Mouse (Mus musculus) left cerebral cortex, adult 18-20 months (tissue): ENCODE measurements at regions not wholly inside any gene's neighbourhood (a gene's known extent, or its start where the extent isn't known, plus 50 kb on each side); places are given as distances from the start of the nearest gene placed in this dataset.

Source experiments
- DNase-seq, 2 experiments: peaks; one replicate each; pipeline ENCODE4 v3.0.0; 2021 to 2022; ENCODE audit warnings: low spot score in 2 of 2, mixed read lengths in 1 of 2

DNA sequence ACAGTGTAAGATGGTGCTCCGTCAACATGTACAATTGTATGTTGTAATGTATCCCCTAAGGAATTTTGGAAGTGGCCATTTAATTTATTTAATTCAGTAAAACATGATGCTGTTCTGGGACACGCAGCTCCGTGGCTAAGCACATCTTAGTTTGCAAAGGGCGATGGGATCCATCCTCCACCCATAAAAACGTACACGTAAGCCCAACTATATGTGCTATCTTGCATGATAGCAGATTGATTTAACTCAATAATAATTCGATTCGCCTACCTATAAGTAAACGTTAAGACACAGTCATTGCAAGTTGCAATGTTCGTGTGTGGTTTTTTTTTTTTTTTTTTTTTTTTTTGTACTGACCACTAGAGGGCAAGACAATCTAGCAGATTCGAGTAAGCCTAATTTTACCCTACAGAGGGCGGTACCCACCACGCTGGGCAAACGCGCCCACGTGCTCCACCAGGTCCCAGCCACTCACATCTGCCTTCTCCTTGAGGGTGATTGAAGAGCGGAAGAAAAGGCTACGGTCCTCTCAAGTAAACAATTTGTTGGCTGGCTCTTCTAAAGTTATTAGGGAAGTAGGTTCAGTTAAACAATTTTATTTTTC lies 240.8 kb upstream of the Lrig3 start:
- peak; percentile 25 to 59 for DNase-seq

DNA sequence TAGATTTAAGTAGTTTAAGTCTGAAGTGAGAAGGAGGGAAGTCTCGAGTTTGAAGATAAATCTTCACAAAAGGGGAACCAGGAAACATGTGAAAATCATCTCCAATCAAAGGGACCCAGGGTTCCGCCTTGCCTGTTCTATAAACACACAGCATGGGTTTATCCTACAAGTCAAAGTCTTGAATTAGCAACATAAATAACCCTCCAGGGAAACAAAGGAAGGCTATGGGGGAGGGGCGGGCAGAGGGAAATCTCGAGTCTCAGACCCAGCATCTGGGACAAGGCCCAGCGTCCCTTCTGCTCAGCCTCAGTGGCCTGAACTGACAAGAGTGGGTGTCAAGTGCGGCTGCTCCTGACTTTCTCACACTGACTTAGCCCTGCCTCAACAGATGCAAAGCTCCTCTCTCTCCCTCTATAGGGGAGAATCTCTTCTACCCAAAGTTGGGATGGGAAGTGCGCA lies 240.3 kb upstream of the Lrig3 start:
- DNase-seq = no peak

DNA sequence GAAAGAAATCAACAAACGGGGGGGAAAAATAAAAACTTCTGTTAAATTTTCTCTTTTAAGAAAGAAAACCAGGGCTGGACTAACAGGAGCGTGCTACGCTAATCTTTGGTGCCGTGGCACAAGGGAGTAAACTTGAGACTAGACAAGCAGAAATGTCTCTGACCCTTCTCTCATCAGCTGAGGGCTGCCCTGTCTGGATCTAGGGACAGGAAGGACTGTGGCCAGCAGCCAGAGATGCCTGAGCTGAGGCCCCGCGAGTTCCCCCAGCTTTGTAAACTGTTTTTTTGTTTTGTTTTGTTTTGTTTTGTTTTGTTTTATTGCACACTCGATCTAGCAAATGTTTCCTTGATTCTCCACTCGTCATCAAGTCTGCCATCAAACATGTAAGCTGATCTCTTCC lies 239.4 kb upstream of the Lrig3 start:
- no peak for DNase-seq

DNA sequence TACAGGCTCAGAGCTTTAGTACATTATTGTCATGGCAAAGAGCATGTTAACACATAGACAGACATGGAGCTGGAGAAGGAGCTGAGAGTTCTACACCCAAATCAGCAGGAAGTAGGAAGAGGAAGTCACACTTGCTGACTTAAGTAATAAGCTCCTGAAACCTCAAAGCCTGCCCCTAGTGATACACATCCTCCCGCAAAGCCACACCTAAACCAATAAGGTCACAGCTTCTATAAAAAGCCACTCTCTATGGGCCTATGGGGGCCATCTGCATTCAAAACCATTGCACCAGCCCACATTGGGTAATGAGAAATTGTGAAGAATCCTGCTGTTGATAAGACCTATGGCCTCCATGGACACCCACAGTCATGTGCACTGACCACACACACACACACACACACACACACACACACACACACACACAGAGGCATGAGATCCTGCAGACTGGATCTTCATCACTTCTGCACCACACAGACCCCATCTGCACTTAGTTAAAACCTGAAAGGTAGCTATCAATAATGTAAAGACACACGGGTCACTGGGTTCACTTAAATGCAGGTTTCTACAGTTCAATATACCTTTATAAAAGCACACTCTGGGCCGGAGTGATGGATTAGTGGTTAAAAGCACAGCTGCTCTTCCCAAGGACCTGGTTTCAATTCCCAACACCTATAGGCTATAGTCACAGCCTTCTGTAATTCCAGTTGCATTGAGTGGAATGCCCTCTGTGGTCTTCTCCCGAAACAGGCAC lies 230.0 kb upstream of the Lrig3 start:
- DNase-seq = no peak

DNA sequence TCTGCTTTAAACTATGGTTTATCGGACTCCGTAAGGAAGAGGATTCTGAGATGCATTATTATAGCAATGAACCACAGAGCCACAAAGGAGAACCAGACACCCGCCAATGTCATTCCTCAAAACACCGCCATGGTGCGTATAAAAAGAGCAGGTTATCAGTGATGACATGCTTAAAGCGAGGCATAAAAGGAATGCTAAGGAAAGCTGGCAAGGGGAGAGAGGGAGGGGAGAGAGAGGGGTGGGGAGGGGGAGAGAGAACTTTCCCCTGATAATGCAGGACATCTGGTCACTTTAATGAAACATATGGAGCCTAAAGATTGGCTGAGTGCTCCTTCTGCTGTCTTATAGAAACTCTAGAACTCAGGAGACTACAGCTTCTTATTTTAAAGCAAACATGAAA lies 222.8 kb upstream of the Lrig3 start:
- DNase-seq = no peak

DNA sequence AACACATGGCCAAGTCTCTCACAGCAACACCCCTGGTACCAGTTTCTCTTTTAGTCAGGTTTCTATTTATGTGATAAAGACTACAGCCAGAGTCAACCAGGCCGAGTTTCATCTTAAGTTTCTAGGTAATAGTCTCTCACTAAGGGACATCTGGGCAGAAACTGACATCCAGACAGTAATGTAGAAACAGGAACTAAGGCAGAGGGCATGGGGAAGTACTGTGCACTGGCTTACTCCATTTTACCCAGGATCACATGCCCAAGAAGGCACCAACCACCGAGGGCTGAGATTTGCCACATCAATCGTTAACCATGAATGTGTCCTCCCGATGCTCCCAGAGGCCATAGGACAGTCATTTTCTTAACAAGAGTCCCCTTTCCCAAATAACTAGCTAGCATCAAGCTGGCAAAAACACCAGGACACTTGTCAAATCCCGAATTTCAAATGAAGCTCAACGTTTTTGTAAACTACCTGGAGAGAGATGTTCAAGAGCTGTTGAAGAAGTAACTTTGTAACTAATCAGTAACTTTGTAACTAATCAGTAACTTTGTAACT lies 216.9 kb upstream of the Lrig3 start:
- DNase-seq = no peak

DNA sequence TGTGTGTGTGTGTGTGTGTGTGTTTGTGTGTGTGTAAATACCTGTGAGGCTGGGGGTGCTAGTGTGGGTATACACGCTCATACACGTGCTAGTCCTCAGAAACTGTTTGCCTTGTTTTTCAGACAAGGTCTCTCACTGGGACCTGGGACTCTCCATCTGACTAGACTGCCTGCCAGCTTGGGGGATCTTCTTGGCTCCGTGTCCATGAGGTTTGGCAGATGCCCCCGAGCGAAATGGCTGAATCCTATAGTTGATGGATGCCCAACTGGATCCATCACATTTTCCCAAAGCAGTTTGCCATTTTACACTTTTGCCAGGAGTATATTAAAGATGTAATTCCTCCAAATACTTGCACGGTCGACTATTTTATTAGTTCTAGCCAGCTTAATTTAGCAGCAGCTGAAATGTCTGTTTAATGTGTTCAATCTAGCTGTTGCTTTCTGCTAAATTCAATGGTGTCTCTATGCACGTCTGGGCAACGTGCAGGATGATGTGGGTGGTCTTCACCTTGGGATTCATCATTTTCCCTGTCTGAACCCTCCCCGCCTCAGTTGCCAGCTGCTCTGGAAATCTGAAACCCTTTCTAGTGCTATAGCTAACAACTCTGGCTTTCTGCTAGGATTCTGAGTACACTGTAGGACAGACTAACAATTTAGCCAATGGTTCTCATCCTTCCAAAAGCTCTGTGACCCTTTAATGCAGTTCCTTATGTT lies 213.3 kb upstream of the Lrig3 start:
- no peak for DNase-seq

DNA sequence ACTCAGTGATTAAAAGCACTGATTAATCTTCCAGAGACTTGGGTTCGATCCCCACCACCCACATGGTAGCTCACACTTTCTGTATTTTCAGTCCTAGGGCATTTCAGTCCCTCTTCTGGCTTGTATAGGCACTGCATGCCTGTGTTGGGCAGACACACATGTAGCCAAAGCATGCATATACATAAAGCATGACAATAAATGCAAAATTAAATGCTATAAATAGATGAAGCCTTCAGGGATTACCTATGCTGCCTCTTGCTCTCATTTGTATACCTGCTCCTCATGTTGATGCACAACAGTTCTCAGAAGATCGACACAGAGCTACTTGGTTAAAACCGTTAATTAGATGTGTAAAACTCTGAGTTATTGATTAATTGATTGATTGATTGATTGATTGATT lies 206.8 kb upstream of the Lrig3 start:
- DNase-seq = no peak

DNA sequence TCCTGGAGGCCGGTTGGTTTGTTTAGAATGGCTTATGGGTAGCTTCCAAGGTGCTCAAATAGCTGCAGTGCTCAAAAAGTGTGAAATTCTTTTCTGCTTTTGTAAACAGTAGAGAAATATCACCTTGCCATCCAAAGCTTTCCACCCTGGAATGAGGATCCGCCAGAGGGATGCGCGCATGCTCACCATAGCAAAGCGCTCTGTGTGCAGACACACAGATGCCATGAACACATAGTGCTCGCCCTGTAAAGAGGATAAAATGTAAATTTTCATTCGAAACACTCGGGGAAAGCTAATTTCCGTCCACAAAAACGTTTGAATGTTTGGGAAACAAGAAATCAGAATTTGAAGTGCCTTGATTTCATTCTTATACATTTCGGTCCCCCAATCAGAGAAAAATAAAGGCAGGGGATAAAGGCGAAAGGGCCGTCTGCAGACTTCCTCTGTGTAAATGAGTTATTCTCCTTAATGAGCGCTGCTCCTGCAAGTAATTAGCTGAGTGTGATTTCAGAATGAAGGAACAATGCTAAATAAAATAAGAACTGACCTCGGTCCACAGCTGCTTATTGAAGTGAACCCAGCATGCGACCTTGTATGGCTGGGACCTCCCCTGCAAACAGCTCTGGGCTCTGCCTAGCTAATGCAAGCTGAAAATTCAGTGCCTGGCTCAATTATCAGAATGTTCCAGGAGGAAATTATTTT lies 203.4 kb upstream of the Lrig3 start:
- DNase-seq = no peak

DNA sequence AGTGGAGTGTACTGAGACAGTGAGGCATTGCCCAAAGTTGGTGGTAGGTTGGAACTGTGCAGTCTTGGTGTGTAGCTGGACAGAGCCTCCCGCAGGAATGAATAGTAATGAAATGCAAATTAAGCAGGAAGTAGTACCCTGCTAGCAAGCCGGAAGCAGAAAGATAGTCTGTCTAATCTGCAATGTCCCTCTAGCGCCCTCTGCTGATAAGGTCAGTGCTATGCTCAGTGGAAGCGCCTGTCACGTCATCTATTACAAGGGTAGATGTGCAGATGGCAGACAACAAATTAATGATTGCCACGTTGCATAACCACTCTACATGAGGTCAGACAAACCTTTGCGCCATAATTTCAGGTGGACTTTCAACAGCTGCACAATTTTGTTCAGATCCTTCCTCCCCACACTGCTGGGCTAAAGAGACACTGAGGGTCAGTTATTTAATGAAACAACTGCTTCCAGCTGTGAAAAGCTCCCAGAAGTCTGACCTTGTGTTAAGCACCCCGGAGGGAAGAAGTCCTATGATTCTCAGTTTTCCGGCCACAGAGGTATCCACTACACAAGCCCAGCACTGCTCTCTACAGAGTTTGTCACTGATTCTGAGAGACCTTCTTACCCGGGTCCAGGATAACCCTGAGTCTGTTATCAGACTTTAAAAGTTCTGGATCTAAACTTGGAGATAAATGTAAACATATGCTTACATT lies 201.4 kb upstream of the Lrig3 start:
- peak; percentile 5 to 24 for DNase-seq

DNA sequence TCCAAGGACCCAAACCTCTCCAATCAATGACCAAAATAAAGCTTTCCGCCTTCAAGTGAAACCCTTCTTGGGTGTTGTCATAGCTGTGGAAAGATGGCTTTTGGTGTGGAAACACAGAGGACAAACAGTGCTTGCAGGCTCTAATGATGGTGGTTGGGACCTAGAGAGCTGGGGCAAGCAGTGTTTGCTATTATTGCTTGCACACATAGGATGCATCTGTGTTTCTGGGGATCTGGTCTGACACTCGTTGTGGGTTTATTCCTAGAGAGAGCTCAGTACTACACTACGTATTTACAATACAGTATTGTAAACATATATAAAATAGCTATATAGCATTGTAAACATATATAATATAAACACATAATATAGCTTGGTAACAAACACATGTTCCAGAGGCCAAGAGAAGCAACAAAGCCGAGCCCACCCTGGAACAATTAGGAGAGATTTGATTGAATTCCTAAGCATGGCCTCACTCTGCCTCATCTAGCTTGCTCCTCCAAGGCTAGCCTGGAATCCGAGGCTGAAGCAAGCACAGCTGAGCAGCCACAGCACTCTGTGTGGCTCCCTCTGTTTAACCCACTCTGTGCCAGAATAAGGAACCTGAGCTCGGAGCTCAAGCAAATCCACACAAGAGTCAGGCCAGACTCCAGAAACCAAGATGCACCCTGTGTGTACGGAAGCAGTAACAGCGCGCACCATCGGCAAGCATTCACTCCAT lies 200.7 kb upstream of the Lrig3 start:
- no peak for DNase-seq

DNA sequence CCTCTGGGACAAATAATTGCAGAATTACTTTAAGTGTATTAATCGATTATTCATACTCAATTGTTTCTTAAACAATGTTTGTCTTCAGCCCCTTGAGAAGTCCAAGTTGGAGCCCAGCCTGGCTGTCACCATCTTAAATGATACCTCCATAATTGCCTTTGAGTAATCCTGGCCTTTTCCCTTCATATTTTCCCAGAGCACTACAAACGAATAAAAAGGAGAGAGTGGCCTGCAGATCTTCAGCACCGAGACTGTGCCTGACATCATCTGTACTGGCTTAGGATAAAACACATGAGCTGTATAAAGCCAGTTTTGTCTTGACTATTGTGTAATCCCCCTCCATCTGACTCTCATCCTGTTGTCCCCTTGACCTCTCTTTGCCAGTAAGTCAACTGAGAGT lies 197.7 kb upstream of the Lrig3 start:
- DNase-seq = no peak

DNA sequence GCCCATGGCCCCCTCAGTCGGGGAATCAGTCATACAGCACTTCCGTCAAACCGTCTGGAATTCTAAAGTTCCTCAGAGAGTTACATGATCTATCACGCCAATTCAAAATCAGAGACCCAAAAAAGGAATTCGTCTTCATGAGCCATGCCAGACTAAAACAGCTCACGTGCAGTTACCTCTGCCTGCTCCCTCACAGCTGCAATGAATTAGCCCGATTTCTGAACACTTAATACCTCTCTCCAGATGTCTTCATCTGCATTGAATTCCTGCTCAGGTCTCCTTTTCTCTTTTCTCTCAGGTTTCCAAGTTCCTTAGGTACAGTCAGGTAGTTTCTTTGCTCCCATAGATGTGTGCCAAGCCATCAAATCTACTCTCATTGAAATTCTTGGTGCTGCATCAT lies 192.4 kb upstream of the Lrig3 start:
- no peak for DNase-seq

DNA sequence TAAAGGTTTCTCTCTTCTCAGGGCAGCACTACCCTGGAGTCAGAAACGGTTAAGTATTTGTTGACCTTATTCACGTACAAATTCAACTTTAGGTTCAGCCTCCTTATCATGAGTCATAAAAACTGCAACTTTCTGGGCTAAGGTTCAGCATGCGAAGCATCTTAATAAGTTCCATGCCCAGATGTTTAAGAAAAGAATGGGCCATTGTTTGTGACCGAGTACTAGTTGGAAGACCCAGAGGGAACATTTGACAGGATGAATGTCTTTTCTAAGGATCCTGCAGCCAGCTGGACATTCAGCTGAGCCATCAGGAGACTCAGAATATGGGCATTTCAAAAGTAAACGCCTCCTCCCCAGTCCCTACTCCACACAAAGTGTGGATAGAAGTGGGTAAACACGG lies 183.5 kb upstream of the Lrig3 start:
- no peak for DNase-seq

DNA sequence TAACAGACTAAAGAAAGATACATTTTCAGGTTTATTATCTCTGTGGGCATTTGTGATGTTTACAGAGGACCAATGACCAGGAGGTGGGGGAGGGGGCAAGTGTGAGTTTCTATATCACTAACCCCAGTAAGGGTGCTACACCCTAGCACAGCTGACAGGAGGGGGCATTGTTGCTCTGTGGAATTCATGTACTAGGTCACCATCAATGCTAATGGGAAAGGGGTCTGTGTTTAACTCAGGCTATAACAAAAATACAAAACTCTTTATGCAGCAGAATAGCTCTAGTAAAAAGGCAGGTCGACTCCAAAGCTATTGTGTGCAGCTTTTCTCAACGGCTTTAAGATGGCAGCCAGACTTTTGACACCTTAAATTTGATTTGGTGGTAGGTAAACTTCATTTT lies 181.1 kb upstream of the Lrig3 start:
- DNase-seq = no peak

DNA sequence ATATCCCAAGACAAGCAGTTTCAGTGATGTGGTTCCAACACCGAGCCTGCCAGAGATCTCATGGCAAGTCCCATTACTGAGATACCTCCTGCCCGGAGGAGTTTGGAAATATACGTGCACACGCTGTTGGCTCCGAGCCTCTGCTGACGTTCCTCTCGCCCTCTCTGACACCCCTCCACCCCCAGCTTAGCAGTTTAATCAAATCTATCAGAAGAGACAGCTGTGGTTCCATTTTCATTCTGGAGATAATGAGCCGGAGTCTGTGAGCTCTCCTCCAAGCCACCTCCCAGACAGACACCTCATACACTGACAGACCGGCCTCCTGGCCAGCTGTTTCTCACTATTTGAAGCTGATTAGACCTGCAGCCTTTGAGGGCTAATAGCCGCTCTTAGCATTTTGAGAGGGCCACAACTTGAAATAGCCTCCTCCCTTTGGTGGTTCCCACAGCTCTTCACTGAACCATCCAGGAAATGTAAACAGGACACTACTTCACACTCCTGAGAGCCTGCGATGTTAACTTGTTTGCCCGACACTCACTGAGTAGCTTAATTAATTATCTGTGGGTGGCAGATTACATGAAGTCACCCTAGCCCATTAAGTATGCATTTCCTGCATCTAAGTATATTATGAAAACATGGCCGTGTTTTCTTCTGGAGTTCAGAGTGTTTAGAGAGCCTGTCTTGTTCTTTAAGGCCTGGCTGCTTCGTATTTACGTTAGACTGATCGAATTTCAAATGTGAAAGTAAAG lies 180.3 kb upstream of the Lrig3 start:
- no peak for DNase-seq

DNA sequence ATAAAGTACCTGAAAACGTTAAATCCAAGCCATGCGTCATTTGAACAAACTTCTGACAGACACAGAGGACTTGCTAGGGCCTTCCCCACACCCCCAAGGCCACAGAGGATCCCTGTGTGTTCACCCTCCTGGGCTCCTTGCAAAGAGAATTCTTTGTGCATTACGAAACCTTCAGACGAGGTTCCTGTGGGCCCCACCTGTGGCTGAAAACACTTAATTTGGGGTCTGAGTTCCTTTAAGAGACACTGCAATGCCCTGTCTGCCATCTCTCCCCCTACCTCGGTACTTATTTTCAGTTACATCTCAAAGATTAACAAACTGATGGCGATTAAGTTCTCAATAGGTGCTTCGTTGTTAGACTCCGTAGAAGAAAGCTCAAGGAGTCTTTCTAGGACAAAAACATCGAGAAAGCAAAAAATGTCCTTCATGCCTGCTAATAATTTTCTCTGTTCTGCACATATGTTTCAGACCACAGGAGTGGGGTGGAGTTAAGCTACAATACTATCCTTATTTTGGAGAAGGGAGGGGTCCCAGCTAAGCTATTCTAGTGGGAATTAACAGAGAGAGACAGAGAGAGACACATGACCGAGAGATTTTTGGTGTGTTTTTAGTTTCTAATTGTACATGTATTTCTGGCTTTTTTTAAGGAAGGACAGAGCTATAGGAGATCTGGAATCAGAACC lies 179.6 kb upstream of the Lrig3 start:
- no peak for DNase-seq

DNA sequence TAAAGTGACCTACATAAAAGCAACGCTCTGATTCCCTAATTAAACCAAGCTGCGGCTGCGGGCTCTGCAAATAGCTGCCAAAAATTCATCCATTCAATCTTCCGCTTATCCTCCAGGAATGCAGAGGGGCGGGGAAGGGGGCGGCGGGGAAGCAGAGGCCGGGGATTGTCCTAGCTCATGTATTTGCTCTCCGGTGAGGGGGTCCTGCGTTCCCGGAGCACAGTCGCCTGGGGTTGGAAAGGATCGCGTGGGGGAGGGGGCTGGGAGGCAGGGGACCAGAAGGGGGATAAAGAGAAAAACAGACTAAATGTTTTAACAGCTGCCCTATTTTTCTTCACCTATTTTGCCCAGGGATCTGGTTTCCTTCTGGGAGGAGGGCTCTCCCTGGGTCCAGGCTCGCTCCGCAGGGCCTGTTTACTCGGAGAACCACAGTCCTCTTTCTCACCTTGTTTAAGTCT lies 179.1 kb upstream of the Lrig3 start:
- DNase-seq = no peak
